Mouse (Mus musculus) frontal cortex, postnatal 10 days (tissue): ENCODE results near the gene Gm3005.
"Not testable (repeated sequence)": the region's sequence is repeated elsewhere in the genome, so short reads cannot be mapped to it uniquely, and the experiment has no call there.

Experiments
- DNase-seq, 2 experiments: peaks; one replicate each; pipeline ENCODE4 v3.0.0; 2022; ENCODE audit warnings: low spot score in 2 of 2, mixed read lengths in 1 of 2

Gene Gm3005

GRCm38 (mm10) chr14:3427803-3428202 lies at the start of gene Gm3005:
Gm3005 (plus strand) TSS chr14:3428103.
- DNase-seq: not testable (repeated sequence)

- not testable (repeated sequence) for DNase-seq
Observed at GRCm38 (mm10) chr14:3394793-3395192, 33.1 kb upstream of the Gm3005 start, which contains the start of gene Gm10413. Gm10413 (plus strand) TSS chr14:3395093.

GRCm38 (mm10) chr14:3412314-3412713 lies 15.6 kb upstream of the Gm3005 start, which contains the start of gene Gm10409:
Gm10409 (plus strand) TSS chr14:3412614.
- not testable (repeated sequence) for DNase-seq

GRCm38 (mm10) chr14:3449079-3449478 lies 21.2 kb downstream of the Gm3005 start, which contains the start of gene Gm10408:
Gm10408 (plus strand) TSS chr14:3449379.
- DNase-seq: not testable (repeated sequence)

GRCm38 (mm10) chr14:3634212-3634611 lies 206.3 kb downstream of the Gm3005 start, which contains the start of gene Gm3012:
Gm3012 (plus strand) TSS chr14:3634512.
- not testable (repeated sequence) for DNase-seq
